Mouse (Mus musculus): ENCODE measurements around the gene Gnai3. TPM values are rescaled to one million over a fixed set of nuclear protein-coding genes. Genes with fewer than 3 reads are reported as not detected.

Gene Gnai3
- polyA plus RNA-seq, 1 experiment from 2014 or later, result 192 TPM

- H3K9me3 ChIP-seq (ENCODE audit: control insufficient read depth, low read length), result no peaks in the 10 kb centered on the region
- 92% methylated on average over 4 of the region's 4 CpGs for WGBS
- DNase-seq (ENCODE audit: low spot score), result no peak
These were observed 16.1 kb downstream of the Gnai3 start for GRCm38 (mm10) chr3:108129804-108130203.

GRCm38 (mm10) chr3:108129367-108129766 lies 16.6 kb downstream of the Gnai3 start:
- ATAC-seq (ENCODE audit: insufficient number of reproducible peaks, low FRiP score, low TSS enrichment, low read depth), result no peak
- Histone ChIP-seq H3K9ac (ENCODE audit: low read length) (no peak overlapping the region), H3K4me3 (ENCODE audit: low read depth, low read length) (no peak overlapping the region), H3K4me2 (ENCODE audit: low read depth, severe bottlenecking) (no peak overlapping the region), H3K27me3 (ENCODE audit: control insufficient read depth, insufficient read depth, low read length) (no peaks in the 10 kb centered on the region), H3K4me1 (ENCODE audit: control insufficient read depth, insufficient read depth, low read length) (peaks cover 8% of the 10 kb centered on the region), H3K36me3 (ENCODE audit: control insufficient read depth, insufficient read depth, low read length) (no peaks in the 10 kb centered on the region), H3K27ac (replicated peaks; ENCODE audit: low read depth, low read length) (no peak overlapping the region), H3K9me3 (ENCODE audit: control insufficient read depth, low read length) (no peaks in the 10 kb centered on the region)
- no peak for DNase-seq (ENCODE audit: low spot score)
- 93% methylated on average over 4 of the region's 4 CpGs for WGBS

More at GRCm38 (mm10) chr3:108129804-108130203, 16.1 kb downstream of the Gnai3 start:
- Histone ChIP-seq H3K4me2 (ENCODE audit: low read depth, severe bottlenecking) (no peak overlapping the region), H3K9ac (ENCODE audit: low read length) (no peak overlapping the region), H3K4me3 (ENCODE audit: low read depth, low read length) (no peak overlapping the region), H3K4me1 (ENCODE audit: control insufficient read depth, insufficient read depth, low read length) (peaks cover 8% of the 10 kb centered on the region), H3K27ac (replicated peaks; ENCODE audit: low read depth, low read length) (no peak overlapping the region), H3K36me3 (ENCODE audit: control insufficient read depth, insufficient read depth, low read length) (no peaks in the 10 kb centered on the region), H3K27me3 (ENCODE audit: control insufficient read depth, insufficient read depth, low read length) (no peaks in the 10 kb centered on the region)
- no peak for ATAC-seq (ENCODE audit: insufficient number of reproducible peaks, low FRiP score, low TSS enrichment, low read depth)

- ATAC-seq (ENCODE audit: insufficient number of reproducible peaks, low FRiP score, low TSS enrichment, low read depth), result no peak
- no peak overlapping the region for H3K27ac ChIP-seq (replicated peaks; ENCODE audit: low read depth, low read length)
- no peak overlapping the region for H3K4me2 ChIP-seq (ENCODE audit: low read depth, severe bottlenecking)
- H3K36me3 ChIP-seq (ENCODE audit: control insufficient read depth, insufficient read depth, low read length), result no peaks in the 10 kb centered on the region
- no peak overlapping the region for H3K4me3 ChIP-seq (ENCODE audit: low read depth, low read length)
- no peak overlapping the region for H3K9ac ChIP-seq (ENCODE audit: low read length)
- WGBS, result 74% methylated on average over 5 of the region's 5 CpGs
- peaks cover 8% of the 10 kb centered on the region for H3K4me1 ChIP-seq (ENCODE audit: control insufficient read depth, insufficient read depth, low read length)
- no peak for DNase-seq (ENCODE audit: low spot score)
- H3K9me3 ChIP-seq (ENCODE audit: control insufficient read depth, low read length), result no peaks in the 10 kb centered on the region
- H3K27me3 ChIP-seq (ENCODE audit: control insufficient read depth, insufficient read depth, low read length), result no peaks in the 10 kb centered on the region
These were observed 17.4 kb downstream of the Gnai3 start for GRCm38 (mm10) chr3:108128520-108128919.

GRCm38 (mm10) chr3:108126327-108126726 lies 19.6 kb downstream of the Gnai3 start:
- no peak overlapping the region for H3K4me3 ChIP-seq (ENCODE audit: low read depth, low read length)
- peaks cover under 1% of the 10 kb centered on the region; the same call in 1 of the 2 replicates for H3K36me3 ChIP-seq (ENCODE audit: control insufficient read depth, insufficient read depth, low read length)
- 88% methylated on average over 3 of the region's 3 CpGs for WGBS
- DNase-seq (ENCODE audit: low spot score), result no peak
- no peaks in the 10 kb centered on the region for H3K9me3 ChIP-seq (ENCODE audit: control insufficient read depth, low read length)
- no peak overlapping the region for H3K4me2 ChIP-seq (ENCODE audit: low read depth, severe bottlenecking)
- no peaks in the 10 kb centered on the region for H3K27me3 ChIP-seq (ENCODE audit: control insufficient read depth, insufficient read depth, low read length)
- peaks cover 8% of the 10 kb centered on the region for H3K4me1 ChIP-seq (ENCODE audit: control insufficient read depth, insufficient read depth, low read length)
- ATAC-seq (ENCODE audit: insufficient number of reproducible peaks, low FRiP score, low TSS enrichment, low read depth), result no peak
- no peak overlapping the region for H3K9ac ChIP-seq (ENCODE audit: low read length)
- no peak overlapping the region for H3K27ac ChIP-seq (replicated peaks; ENCODE audit: low read depth, low read length)

- ATAC-seq (ENCODE audit: insufficient number of reproducible peaks, low FRiP score, low TSS enrichment, low read depth) (no peak), DNase-seq (ENCODE audit: low spot score) (no peak)
- no peaks in the 10 kb centered on the region for H3K9me3 ChIP-seq (ENCODE audit: control insufficient read depth, low read length)
- no peak overlapping the region for H3K9ac ChIP-seq (ENCODE audit: low read length)
- peaks cover 8% of the 10 kb centered on the region for H3K4me1 ChIP-seq (ENCODE audit: control insufficient read depth, insufficient read depth, low read length)
- no peak overlapping the region for H3K4me2 ChIP-seq (ENCODE audit: low read depth, severe bottlenecking)
- peaks cover 2% of the 10 kb centered on the region; the same call in 1 of the 2 replicates for H3K36me3 ChIP-seq (ENCODE audit: control insufficient read depth, insufficient read depth, low read length)
- no peak overlapping the region for H3K27ac ChIP-seq (replicated peaks; ENCODE audit: low read depth, low read length)
- no peak overlapping the region for H3K4me3 ChIP-seq (ENCODE audit: low read depth, low read length)
- 54% methylated on average over 1 of the region's 1 CpGs for WGBS
- no peaks in the 10 kb centered on the region for H3K27me3 ChIP-seq (ENCODE audit: control insufficient read depth, insufficient read depth, low read length)
These were observed 21.8 kb downstream of the Gnai3 start for GRCm38 (mm10) chr3:108124131-108124530.

- ATAC-seq (ENCODE audit: insufficient number of reproducible peaks, low FRiP score, low TSS enrichment, low read depth) (no peak), DNase-seq (ENCODE audit: low spot score) (no peak)
- Histone ChIP-seq H3K4me1 (ENCODE audit: control insufficient read depth, insufficient read depth, low read length) (no peaks in the 10 kb centered on the region; the same call in 1 of the 2 replicates), H3K9ac (ENCODE audit: low read length) (no peak overlapping the region), H3K27me3 (ENCODE audit: control insufficient read depth, insufficient read depth, low read length) (no peaks in the 10 kb centered on the region), H3K27ac (replicated peaks; ENCODE audit: low read depth, low read length) (no peak overlapping the region), H3K4me3 (ENCODE audit: low read depth, low read length) (no peak overlapping the region), H3K4me2 (ENCODE audit: low read depth, severe bottlenecking) (no peak overlapping the region), H3K36me3 (ENCODE audit: control insufficient read depth, insufficient read depth, low read length) (peaks cover 6% of the 10 kb centered on the region; the same call in 1 of the 2 replicates), H3K9me3 (ENCODE audit: control insufficient read depth, low read length) (no peaks in the 10 kb centered on the region)
- WGBS, result 94% methylated on average over 5 of the region's 5 CpGs
These were observed 22.7 kb downstream of the Gnai3 start for GRCm38 (mm10) chr3:108123242-108123641.

- Histone ChIP-seq H3K9ac (ENCODE audit: low read length) (no peak overlapping the region), H3K27ac (replicated peaks; ENCODE audit: low read depth, low read length) (no peak overlapping the region), H3K4me3 (ENCODE audit: low read depth, low read length) (no peak overlapping the region), H3K4me1 (ENCODE audit: control insufficient read depth, insufficient read depth, low read length) (no peaks in the 10 kb centered on the region), H3K9me3 (ENCODE audit: control insufficient read depth, low read length) (no peaks in the 10 kb centered on the region), H3K27me3 (ENCODE audit: control insufficient read depth, insufficient read depth, low read length) (no peaks in the 10 kb centered on the region), H3K36me3 (ENCODE audit: control insufficient read depth, insufficient read depth, low read length) (peaks cover 11% of the 10 kb centered on the region), H3K4me2 (ENCODE audit: low read depth, severe bottlenecking) (no peak overlapping the region)
- DNase-seq (ENCODE audit: low spot score), result no peak
- WGBS, result 92% methylated on average over 3 of the region's 3 CpGs
- ATAC-seq (ENCODE audit: insufficient number of reproducible peaks, low FRiP score, low TSS enrichment, low read depth), result no peak
These were observed 24.8 kb downstream of the Gnai3 start for GRCm38 (mm10) chr3:108121101-108121500.

- Histone ChIP-seq H3K27me3 (ENCODE audit: control insufficient read depth, insufficient read depth, low read length) (no peaks in the 10 kb centered on the region), H3K4me1 (ENCODE audit: control insufficient read depth, insufficient read depth, low read length) (no peaks in the 10 kb centered on the region), H3K9me3 (ENCODE audit: control insufficient read depth, low read length) (no peaks in the 10 kb centered on the region), H3K9ac (ENCODE audit: low read length) (no peak overlapping the region), H3K27ac (replicated peaks; ENCODE audit: low read depth, low read length) (no peak overlapping the region), H3K36me3 (ENCODE audit: control insufficient read depth, insufficient read depth, low read length) (peaks cover 15% of the 10 kb centered on the region), H3K4me2 (ENCODE audit: low read depth, severe bottlenecking) (no peak overlapping the region), H3K4me3 (ENCODE audit: low read depth, low read length) (no peak overlapping the region)
- no peak for ATAC-seq (ENCODE audit: insufficient number of reproducible peaks, low FRiP score, low TSS enrichment, low read depth)
- DNase-seq (ENCODE audit: low spot score), result no peak
- WGBS, result 95% methylated on average over 6 of the region's 6 CpGs
These were observed 28.5 kb downstream of the Gnai3 start for GRCm38 (mm10) chr3:108117465-108117864.

- DNase-seq (ENCODE audit: low spot score) (no peak), ATAC-seq (ENCODE audit: insufficient number of reproducible peaks, low FRiP score, low TSS enrichment, low read depth) (no peak)
- H3K27me3 ChIP-seq (ENCODE audit: control insufficient read depth, insufficient read depth, low read length), result no peaks in the 10 kb centered on the region
- H3K36me3 ChIP-seq (ENCODE audit: control insufficient read depth, insufficient read depth, low read length), result peaks cover 20% of the 10 kb centered on the region
- no peak overlapping the region for H3K4me2 ChIP-seq (ENCODE audit: low read depth, severe bottlenecking)
- H3K4me3 ChIP-seq (ENCODE audit: low read depth, low read length), result no peak overlapping the region
- no peaks in the 10 kb centered on the region for H3K9me3 ChIP-seq (ENCODE audit: control insufficient read depth, low read length)
- H3K4me1 ChIP-seq (ENCODE audit: control insufficient read depth, insufficient read depth, low read length), result no peaks in the 10 kb centered on the region
- H3K9ac ChIP-seq (ENCODE audit: low read length), result no peak overlapping the region
- no peak overlapping the region for H3K27ac ChIP-seq (replicated peaks; ENCODE audit: low read depth, low read length)
- 87% methylated on average over 7 of the region's 7 CpGs for WGBS
These were observed 32.2 kb downstream of the Gnai3 start for GRCm38 (mm10) chr3:108113591-108114289.

Measured in limb, embryonic 11.5 days (tissue).